Mouse (Mus musculus) limb, embryonic 10.5 days (tissue): Measurements from ENCODE around the gene Kcnc2. TPM values are rescaled to one million over a fixed set of nuclear protein-coding genes. Genes with fewer than 3 reads are reported as not detected.

Source experiments
- polyA plus RNA-seq: library from polyadenylated mRNA; unstranded; fragments of >200 nt; fragmentation: Nextera tagmentation; extraction: Ambion mirVana; gene quantifications from 2 replicates; pipeline ENCODE4 v1.2.1, GENCODE M21; 2016

The Kcnc2 gene
- polyA plus RNA-seq, 1 experiment from 2014 or later, result 0.05 TPM

Other genes starting within 250 kb of the Kcnc2 start
- gene Glipr1l1, start 210.9 kb upstream of the Kcnc2 start, polyA plus RNA-seq, result not detected in 2 replicates
- gene Glipr1l2, start 187.8 kb upstream of the Kcnc2 start, polyA plus RNA-seq, result not detected in 2 replicates
- not detected in 2 replicates for gene Glipr1l3, start 110.8 kb upstream of the Kcnc2 start, polyA plus RNA-seq
- gene Caps2, start 107.5 kb upstream of the Kcnc2 start, polyA plus RNA-seq, result 0.64 and 0.88 TPM in 2 replicates